Mouse (Mus musculus) stomach, embryonic 16.5 days (tissue): ENCODE measurements around the gene Mcm8. TPM values are rescaled to one million over a fixed set of nuclear protein-coding genes. Genes with fewer than 3 reads are reported as not detected.

Source experiments
- ATAC-seq: fragments of 200-750 bp; cut with Nextera tagmentation; 2 replicates; pipeline ENCODE4 v1.8.0; 2017; ENCODE audit warnings: moderate number of reproducible peaks, moderate TSS enrichment; ENCODE audit not compliant: insufficient read depth, low FRiP score
- H3K27ac ChIP-seq: fragments of 300-500 bp; sonication (generic); 2 replicates; pipeline ENCODE4 v1.5.1; 2014; ENCODE audit warnings: low read length
- H3K27me3 ChIP-seq: fragments of 300-500 bp; sonication (generic); 2 replicates; pipeline ENCODE4 v1.6.1; 2014; ENCODE audit warnings: low read length, control low read depth, mixed read lengths; ENCODE audit not compliant: control insufficient read depth, insufficient read depth
- H3K36me3 ChIP-seq: fragments of 300-500 bp; sonication (generic); 2 replicates; pipeline ENCODE4 v1.6.1; 2014; ENCODE audit warnings: low read length; ENCODE audit not compliant: control insufficient read depth, insufficient read depth
- H3K4me1 ChIP-seq: fragments of 300-500 bp; sonication (generic); 2 replicates; pipeline ENCODE4 v1.6.1; 2014; ENCODE audit warnings: low read length, control low read depth, mixed read lengths; ENCODE audit not compliant: control insufficient read depth, insufficient read depth
- H3K4me2 ChIP-seq: fragments of 300-500 bp; sonication (generic); 2 replicates; pipeline ENCODE4 v1.6.1; 2014; ENCODE audit warnings: low read depth, low read length, mixed read lengths
- H3K4me3 ChIP-seq: fragments of 300-500 bp; sonication (generic); replicated peaks from 2 replicates; pipeline ENCODE4 v1.5.1; 2014; ENCODE audit warnings: mild to moderate bottlenecking, low read length
- H3K9ac ChIP-seq: fragments of 300-500 bp; sonication (generic); 2 replicates; pipeline ENCODE4 v1.6.1; 2014; ENCODE audit warnings: low read length
- H3K9me3 ChIP-seq: fragments of 300-500 bp; sonication (generic); replicated peaks from 2 replicates; pipeline ENCODE4 v1.6.1; 2016; ENCODE audit warnings: low read length, control low read depth; ENCODE audit not compliant: control insufficient read depth
- WGBS: fragments of 180-500 bp; shearing (Covaris S2); extraction: QIAGEN DNeasy Blood & Tissue Kit; methylation state at CpG from one replicate; pipeline ENCODE4 v1.1.7; 2014; 5-methylcytosine and 5-hydroxymethylcytosine counted together
- polyA plus RNA-seq: library from polyadenylated mRNA; unstranded; fragments of >200 nt; fragmentation: Nextera tagmentation; extraction: Ambion mirVana; gene quantifications from 2 replicates; pipeline ENCODE4 v1.2.1, GENCODE M21; 2015

Mcm8 gene
- polyA plus RNA-seq, 1 experiment from 2014 or later, result 10.7 TPM

GRCm38 (mm10) chr2:132841071-132841470 is 25.1 kb downstream of the Mcm8 start:
- H3K27ac ChIP-seq, result no peak overlapping the region
- H3K4me2 ChIP-seq, result no peak overlapping the region
- H3K27me3 ChIP-seq, result no peaks in the 10 kb centered on the region
- no peaks in the 10 kb centered on the region for H3K36me3 ChIP-seq
- H3K4me3 ChIP-seq, result no peak overlapping the region
- H3K9ac ChIP-seq, result no peak overlapping the region
- H3K4me1 ChIP-seq, result no peaks in the 10 kb centered on the region
- 93% methylated on average over 4 of the region's 4 CpGs for WGBS
- no peaks in the 10 kb centered on the region for H3K9me3 ChIP-seq
- no peak for ATAC-seq

GRCm38 (mm10) chr2:132846407-132847358 is 30.7 kb downstream of the Mcm8 start, which contains the start of gene Crls1:
Gene Crls1, plus strand, starts transcription at chr2:132846666.
- Histone ChIP-seq H3K27me3 (no peaks in the 10 kb centered on the region), H3K36me3 (no peaks in the 10 kb centered on the region), H3K9ac (peak within 1 kb of the TSS; percentile 94), H3K9me3 (no peaks in the 10 kb centered on the region), H3K4me3 (peak within 1 kb of the TSS; percentile 97), H3K27ac (peak within 1 kb of the TSS; percentile 85), H3K4me2 (peak within 1 kb of the TSS; percentile 56), H3K4me1 (peaks cover 8% of the 10 kb centered on the region)
- WGBS, result under 1% methylated on average over 71 of the region's 96 CpGs
- ATAC-seq, result peak; percentile 88

- H3K9me3 ChIP-seq, result no peaks in the 10 kb centered on the region
- WGBS, result 23% methylated on average over 7 of the region's 7 CpGs
- H3K4me2 ChIP-seq, result peak overlapping the region; percentile 56
- ATAC-seq, result no peak
- H3K36me3 ChIP-seq, result no peaks in the 10 kb centered on the region
- peak overlapping the region; percentile 94 for H3K9ac ChIP-seq
- H3K4me3 ChIP-seq, result peak overlapping the region; percentile 97
- peaks cover 8% of the 10 kb centered on the region for H3K4me1 ChIP-seq
- H3K27me3 ChIP-seq, result no peaks in the 10 kb centered on the region
- H3K27ac ChIP-seq, result no peak overlapping the region
Measured at GRCm38 (mm10) chr2:132847581-132847980, 31.6 kb downstream of the Mcm8 start.

- Histone ChIP-seq H3K4me2 (peak overlapping the region; percentile 56; the same call in 1 of the 2 replicates), H3K4me3 (no peak overlapping the region), H3K27ac (no peak overlapping the region), H3K9ac (no peak overlapping the region), H3K9me3 (no peaks in the 10 kb centered on the region), H3K36me3 (no peaks in the 10 kb centered on the region), H3K27me3 (no peaks in the 10 kb centered on the region), H3K4me1 (peaks cover 8% of the 10 kb centered on the region)
- 82% methylated on average over 4 of the region's 4 CpGs for WGBS
- no peak for ATAC-seq
Measured at GRCm38 (mm10) chr2:132848361-132848760, 32.4 kb downstream of the Mcm8 start.

- WGBS, result 94% methylated on average over 6 of the region's 6 CpGs
- H3K4me2 ChIP-seq, result no peak overlapping the region
- no peak overlapping the region for H3K4me3 ChIP-seq
- H3K9me3 ChIP-seq, result no peaks in the 10 kb centered on the region
- H3K9ac ChIP-seq, result no peak overlapping the region
- no peaks in the 10 kb centered on the region for H3K36me3 ChIP-seq
- no peak overlapping the region for H3K27ac ChIP-seq
- ATAC-seq, result no peak
- H3K27me3 ChIP-seq, result no peaks in the 10 kb centered on the region
- peaks cover 8% of the 10 kb centered on the region for H3K4me1 ChIP-seq
Measured at GRCm38 (mm10) chr2:132849141-132849540, 33.2 kb downstream of the Mcm8 start.

- no peak for ATAC-seq
- Histone ChIP-seq H3K9ac (no peak overlapping the region), H3K4me1 (peaks cover under 1% of the 10 kb centered on the region), H3K27me3 (no peaks in the 10 kb centered on the region), H3K36me3 (no peaks in the 10 kb centered on the region), H3K9me3 (no peaks in the 10 kb centered on the region), H3K4me3 (no peak overlapping the region), H3K4me2 (no peak overlapping the region), H3K27ac (no peak overlapping the region)
- 94% methylated on average over 1 of the region's 1 CpGs for WGBS
Measured at GRCm38 (mm10) chr2:132853051-132853450, 37.1 kb downstream of the Mcm8 start.

GRCm38 (mm10) chr2:132856333-132856732 is 40.4 kb downstream of the Mcm8 start:
- no peaks in the 10 kb centered on the region for H3K36me3 ChIP-seq
- H3K4me3 ChIP-seq, result no peak overlapping the region
- H3K4me2 ChIP-seq, result no peak overlapping the region
- H3K27me3 ChIP-seq, result no peaks in the 10 kb centered on the region
- H3K9ac ChIP-seq, result no peak overlapping the region; the same call in 1 of the 2 replicates
- no peak overlapping the region for H3K27ac ChIP-seq
- ATAC-seq, result no peak
- H3K9me3 ChIP-seq, result no peaks in the 10 kb centered on the region
- 80% methylated on average over 5 of the region's 5 CpGs for WGBS
- no peaks in the 10 kb centered on the region for H3K4me1 ChIP-seq

GRCm38 (mm10) chr2:132860435-132860834 is 44.5 kb downstream of the Mcm8 start:
- no peak overlapping the region for H3K4me2 ChIP-seq
- no peak overlapping the region for H3K9ac ChIP-seq
- H3K36me3 ChIP-seq, result 0 out of 2 replicates have a peak, but pooled peaks cover 5% of the 10 kb centered on the region
- H3K27me3 ChIP-seq, result no peaks in the 10 kb centered on the region
- H3K4me1 ChIP-seq, result no peaks in the 10 kb centered on the region
- ATAC-seq, result no peak
- no peak overlapping the region for H3K27ac ChIP-seq
- no peak overlapping the region for H3K4me3 ChIP-seq
- H3K9me3 ChIP-seq, result no peaks in the 10 kb centered on the region

GRCm38 (mm10) chr2:132861456-132861855 is 45.5 kb downstream of the Mcm8 start:
- no peak overlapping the region for H3K27ac ChIP-seq
- H3K9ac ChIP-seq, result no peak overlapping the region
- 91% methylated on average over 2 of the region's 2 CpGs for WGBS
- peaks cover 7% of the 10 kb centered on the region; the same call in 1 of the 2 replicates for H3K36me3 ChIP-seq
- no peak overlapping the region for H3K4me2 ChIP-seq
- ATAC-seq, result no peak
- H3K4me1 ChIP-seq, result no peaks in the 10 kb centered on the region
- no peak overlapping the region for H3K4me3 ChIP-seq
- H3K9me3 ChIP-seq, result no peaks in the 10 kb centered on the region
- no peaks in the 10 kb centered on the region for H3K27me3 ChIP-seq
